Mouse (Mus musculus) liver, embryonic 13.5 days (tissue): ENCODE data around the gene Ralgapb. TPM values are rescaled to one million over a fixed set of nuclear protein-coding genes. Genes with fewer than 3 reads are reported as not detected.

Experiments used
- ATAC-seq: fragments of 200-750 bp; cut with Nextera tagmentation; 2 replicates; pipeline ENCODE4 v1.8.0; 2017; ENCODE audit warnings: low read depth, mild to moderate bottlenecking, moderate number of reproducible peaks, moderate library complexity
- DNase-seq: peaks from one replicate; pipeline ENCODE4 v3.0.0; 2022
- H3K27ac ChIP-seq: fragments of 300-500 bp; sonication (generic); 2 replicates; pipeline ENCODE4 v1.5.1; 2015; ENCODE audit warnings: moderate library complexity, mild to moderate bottlenecking, inconsistent platforms
- H3K27me3 ChIP-seq: fragments of 300-500 bp; sonication (generic); 2 replicates; pipeline ENCODE4 v1.6.1; 2015; ENCODE audit warnings: mild to moderate bottlenecking, inconsistent platforms
- H3K36me3 ChIP-seq: fragments of 300-500 bp; sonication (generic); 2 replicates; pipeline ENCODE4 v1.6.1; 2015; ENCODE audit warnings: mild to moderate bottlenecking, inconsistent platforms
- H3K4me1 ChIP-seq: fragments of 300-500 bp; sonication (generic); replicated peaks from 2 replicates; pipeline ENCODE4 v1.6.1; 2015; ENCODE audit warnings: inconsistent platforms
- H3K4me2 ChIP-seq: fragments of 300-500 bp; sonication (generic); 2 replicates; pipeline ENCODE4 v1.6.1; 2015; ENCODE audit warnings: inconsistent platforms, mild to moderate bottlenecking, moderate library complexity
- H3K4me3 ChIP-seq: fragments of 300-500 bp; sonication (generic); replicated peaks from 2 replicates; pipeline ENCODE4 v1.5.1; 2015; ENCODE audit warnings: mild to moderate bottlenecking, inconsistent platforms
- H3K9ac ChIP-seq: fragments of 300-500 bp; sonication (generic); 2 replicates; pipeline ENCODE4 v1.6.1; 2015; ENCODE audit warnings: mild to moderate bottlenecking, inconsistent platforms
- H3K9me3 ChIP-seq: fragments of 300-500 bp; sonication (generic); replicated peaks from 2 replicates; pipeline ENCODE4 v1.6.1; 2016; ENCODE audit warnings: inconsistent platforms
- WGBS: fragments of 180-500 bp; shearing (Covaris S2); methylation state at CpG from one replicate; pipeline ENCODE4 v1.1.7; 2015; ENCODE audit not compliant: insufficient replicate concordance; 5-methylcytosine and 5-hydroxymethylcytosine counted together
- polyA plus RNA-seq: library from polyadenylated mRNA; unstranded; fragments of >200 nt; fragmentation: Nextera tagmentation; extraction: Ambion mirVana; gene quantifications from 2 replicates; pipeline ENCODE4 v1.2.1, GENCODE M21; 2015

The Ralgapb gene
- polyA plus RNA-seq, 1 experiment from 2014 or later = 6.3 TPM

DNA sequence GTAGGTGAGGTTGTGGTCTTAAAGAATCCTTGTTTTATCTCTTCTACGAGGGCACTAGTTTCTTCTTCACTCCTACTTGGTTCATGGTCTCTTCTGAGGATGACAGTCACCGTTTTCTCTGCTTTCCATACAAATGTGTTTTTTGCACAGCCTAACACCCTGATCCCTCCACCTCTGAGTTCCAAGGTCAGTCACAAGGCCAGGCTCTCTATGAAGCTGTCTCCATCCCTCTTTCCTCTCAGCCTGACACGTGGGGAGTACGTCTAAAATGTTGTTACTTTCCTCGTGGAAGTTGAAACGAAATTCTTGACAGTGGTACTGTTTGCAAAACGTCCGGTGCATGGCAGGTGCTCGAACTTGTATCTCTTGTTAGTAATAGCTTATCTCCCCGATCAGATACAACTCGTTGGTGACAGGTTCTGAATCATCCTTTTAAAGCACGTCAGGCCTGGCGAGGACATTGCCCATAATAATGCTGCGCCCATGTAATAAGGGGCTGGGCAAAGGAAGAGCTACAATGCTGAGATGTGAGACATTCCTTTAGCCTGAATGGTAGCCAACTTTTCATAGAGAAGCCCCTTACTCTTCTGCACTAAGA, 552 bp upstream of the Ralgapb start:
- Histone ChIP-seq H3K36me3 (no peaks in the 10 kb centered on the region), H3K4me1 (peaks cover 43% of the 10 kb centered on the region), H3K4me2 (peak overlapping the region; percentile 70), H3K9me3 (no peaks in the 10 kb centered on the region), H3K9ac (no peak overlapping the region), H3K4me3 (peak overlapping the region; percentile 98), H3K27ac (no peak overlapping the region), H3K27me3 (0 out of 2 replicates have a peak, but pooled peaks cover 5% of the 10 kb centered on the region)
- 30% methylated on average over 14 of the region's 14 CpGs for WGBS
- no peak for ATAC-seq
- no peak for DNase-seq

DNA sequence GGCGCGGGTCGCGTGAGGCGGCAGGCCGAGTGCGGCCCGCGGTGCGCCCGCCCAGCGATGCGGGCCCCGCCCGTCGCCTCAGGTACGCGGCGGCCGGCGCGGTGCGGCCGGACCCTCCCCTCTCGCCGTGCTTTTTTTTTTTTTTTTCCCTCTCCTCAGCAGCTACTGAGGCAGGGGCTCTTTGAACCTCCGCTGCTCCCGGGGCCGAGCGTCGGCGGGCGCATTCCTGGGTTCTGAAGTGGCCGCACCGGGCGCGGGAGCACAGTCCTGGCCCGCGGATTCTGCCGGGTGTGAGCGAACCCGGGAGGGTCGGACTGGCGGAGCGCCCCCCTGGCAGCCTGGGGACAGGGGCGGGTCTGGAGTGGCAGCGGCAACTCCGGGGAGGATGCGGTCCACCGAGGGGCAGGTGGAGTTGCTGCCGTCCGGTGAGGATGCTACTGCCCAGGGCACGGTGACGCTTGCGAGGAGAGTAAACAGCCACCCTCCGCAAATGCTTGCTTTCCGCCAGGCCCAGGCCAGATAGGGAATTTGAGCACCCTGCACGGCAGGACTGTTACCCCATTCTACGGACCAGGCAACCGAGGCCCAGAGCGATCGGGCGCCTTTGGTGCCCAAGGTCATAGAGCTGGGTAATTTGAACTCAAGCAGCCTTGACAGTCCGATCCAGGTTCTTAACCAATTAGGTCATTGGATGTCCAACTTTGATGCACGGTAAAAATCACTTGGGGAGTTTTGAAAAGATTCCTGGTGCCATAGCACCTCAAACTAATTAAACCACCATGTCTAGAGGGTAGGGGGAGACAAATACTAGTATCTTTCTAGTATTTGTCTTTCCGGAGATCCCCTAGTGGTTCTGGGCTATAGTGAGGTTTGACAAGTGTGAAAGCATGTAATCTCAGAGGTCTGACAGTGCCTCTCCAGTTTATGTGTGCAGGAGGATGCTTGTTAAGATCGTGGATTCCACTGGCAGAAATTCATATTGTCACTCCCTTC, 670 bp downstream of the Ralgapb start:
- Histone ChIP-seq H3K27me3 (0 out of 2 replicates have a peak, but pooled peaks cover 5% of the 10 kb centered on the region), H3K4me2 (peak overlapping the region; percentile 94), H3K36me3 (no peaks in the 10 kb centered on the region), H3K9ac (peak overlapping the region; percentile 96), H3K4me1 (peaks cover 53% of the 10 kb centered on the region), H3K4me3 (peak overlapping the region; percentile 98), H3K9me3 (no peaks in the 10 kb centered on the region), H3K27ac (peak overlapping the region; percentile 88)
- ATAC-seq (peak; percentile 78), DNase-seq (peak; percentile 42)
- WGBS = 2% methylated on average over 65 of the region's 67 CpGs

DNA sequence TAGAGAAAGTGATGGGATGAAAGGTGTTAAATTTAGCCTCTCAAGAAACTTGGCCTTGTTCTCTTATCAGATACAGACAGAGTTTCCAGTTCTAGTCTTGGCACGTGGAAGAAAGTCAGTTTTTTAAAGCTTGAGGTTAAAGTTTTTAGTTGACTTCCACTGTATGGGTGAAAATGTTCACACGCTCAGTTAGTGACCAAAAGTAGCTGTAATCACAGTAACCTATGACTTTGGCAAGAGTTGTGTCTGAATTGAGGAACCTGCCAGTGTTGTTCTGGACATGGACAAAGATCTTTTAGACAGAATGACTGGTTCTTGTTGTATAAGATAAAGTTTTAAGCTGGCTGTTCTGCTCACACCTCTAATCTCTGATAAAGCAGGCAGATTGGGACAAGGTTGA, 3.6 kb downstream of the Ralgapb start:
- peak overlapping the region; percentile 23 for H3K4me2 ChIP-seq
- ATAC-seq (no peak), DNase-seq (no peak)
- peak overlapping the region; percentile 37; the same call in 1 of the 2 replicates for H3K27ac ChIP-seq
- 19% methylated on average over 2 of the region's 2 CpGs for WGBS
- no peak overlapping the region for H3K4me3 ChIP-seq
- peak overlapping the region; percentile 29; the same call in 1 of the 2 replicates for H3K9ac ChIP-seq
- no peaks in the 10 kb centered on the region for H3K27me3 ChIP-seq
- H3K36me3 ChIP-seq = no peaks in the 10 kb centered on the region
- H3K9me3 ChIP-seq = no peaks in the 10 kb centered on the region
- peaks cover 61% of the 10 kb centered on the region for H3K4me1 ChIP-seq

DNA sequence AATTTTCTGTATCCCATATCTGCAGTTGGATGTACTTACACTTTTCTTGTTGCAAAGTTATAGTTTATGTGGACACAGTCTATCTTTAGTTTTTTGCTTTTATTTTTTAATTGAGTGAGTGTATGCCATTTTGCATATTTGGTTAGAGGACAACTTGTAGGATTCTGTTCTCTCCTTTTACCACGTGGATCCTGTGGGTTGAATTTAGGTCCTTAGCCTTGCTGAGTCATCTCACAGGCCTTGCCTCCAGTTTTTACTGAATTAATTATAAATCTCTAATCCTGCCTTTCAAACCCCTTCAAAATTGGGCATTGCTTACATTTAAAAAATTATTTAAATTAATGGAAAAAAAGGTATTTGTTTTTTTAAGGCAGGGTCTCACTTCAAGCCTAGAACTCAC, 6.2 kb downstream of the Ralgapb start:
- no peaks in the 10 kb centered on the region for H3K36me3 ChIP-seq
- DNase-seq (no peak), ATAC-seq (no peak)

DNA sequence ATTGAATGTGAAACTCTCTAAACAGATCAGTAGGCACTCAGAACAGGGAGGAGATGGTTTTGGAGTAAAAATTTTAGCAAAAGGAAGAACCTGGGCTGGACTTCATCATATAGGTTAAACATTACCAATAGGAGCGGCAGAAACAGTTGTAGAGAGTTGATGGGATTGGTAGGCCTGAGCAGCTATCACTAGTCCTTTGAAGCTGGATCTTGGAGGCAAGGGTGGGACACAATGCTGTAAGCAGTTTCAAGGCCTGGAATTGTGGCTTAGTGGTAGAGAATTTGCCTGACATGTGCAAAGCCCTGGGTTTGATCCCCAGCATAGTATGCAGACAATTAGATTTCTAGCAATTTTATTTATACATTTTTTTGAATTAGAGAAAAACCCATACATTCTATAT, 9.0 kb downstream of the Ralgapb start:
- peaks cover 13% of the 10 kb centered on the region for H3K36me3 ChIP-seq

More for the DNA sequence above, 6.2 kb downstream of the Ralgapb start:
- 25% methylated on average over 1 of the region's 1 CpGs for WGBS
- Histone ChIP-seq H3K9me3 (no peaks in the 10 kb centered on the region), H3K4me1 (peaks cover 51% of the 10 kb centered on the region), H3K27me3 (no peaks in the 10 kb centered on the region), H3K4me3 (no peak overlapping the region), H3K9ac (no peak overlapping the region), H3K27ac (no peak overlapping the region), H3K4me2 (no peak overlapping the region)

DNA sequence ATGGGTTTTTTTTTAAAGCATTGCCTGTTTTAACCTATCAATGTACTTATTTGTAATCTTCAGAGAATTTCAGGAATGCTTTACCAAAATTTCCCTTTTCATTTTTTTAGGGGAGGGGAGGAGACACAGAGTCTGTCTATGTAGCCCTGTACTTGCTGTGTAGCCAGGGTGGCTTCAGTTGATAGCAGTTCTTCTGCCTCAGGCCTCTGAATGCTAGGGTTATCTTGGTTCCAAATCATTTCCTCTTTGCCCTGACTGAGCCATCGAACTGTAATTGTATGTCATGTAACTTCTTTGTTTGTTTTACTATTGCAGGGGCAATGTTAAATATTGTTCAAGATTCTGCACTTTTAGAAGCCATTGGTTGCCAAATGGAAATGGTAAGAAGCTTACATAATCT, 36.2 kb downstream of the Ralgapb start:
- ATAC-seq (no peak), DNase-seq (no peak)
- H3K36me3 ChIP-seq = peaks cover 45% of the 10 kb centered on the region

More for the DNA sequence above, 9.0 kb downstream of the Ralgapb start:
- DNase-seq (no peak), ATAC-seq (no peak)
- Histone ChIP-seq H3K9ac (no peak overlapping the region), H3K9me3 (no peaks in the 10 kb centered on the region), H3K4me3 (no peak overlapping the region), H3K27me3 (no peaks in the 10 kb centered on the region), H3K4me1 (peaks cover 26% of the 10 kb centered on the region), H3K27ac (no peak overlapping the region), H3K4me2 (no peak overlapping the region)
- WGBS = 72% methylated on average over 1 of the region's 1 CpGs

DNA sequence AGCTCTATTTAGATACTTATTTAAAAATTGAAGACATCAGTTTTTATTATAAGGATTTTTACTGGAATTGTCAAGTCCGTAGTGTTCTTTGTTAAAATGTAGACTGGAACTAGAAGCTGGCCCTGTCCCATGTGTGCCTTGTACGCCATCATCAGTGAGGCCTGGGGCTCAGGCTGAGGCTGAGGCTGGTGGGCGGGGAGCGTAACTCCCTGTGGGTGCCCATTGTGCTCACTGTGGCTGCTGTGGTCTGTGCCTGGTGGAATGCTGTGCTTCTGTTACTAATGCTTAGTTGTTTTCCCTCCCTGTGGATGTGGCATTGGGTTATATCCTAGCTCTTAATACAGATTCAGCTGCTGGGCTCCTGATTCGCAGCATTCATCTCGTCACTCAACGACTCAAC, 40.2 kb downstream of the Ralgapb start:
- Histone ChIP-seq H3K4me3 (no peak overlapping the region), H3K9ac (no peak overlapping the region), H3K27ac (no peak overlapping the region), H3K9me3 (no peaks in the 10 kb centered on the region), H3K27me3 (no peaks in the 10 kb centered on the region), H3K36me3 (peaks cover 40% of the 10 kb centered on the region), H3K4me1 (peaks cover 8% of the 10 kb centered on the region; the same call in 1 of the 2 replicates), H3K4me2 (no peak overlapping the region)
- no peak for ATAC-seq
- no peak for DNase-seq
- WGBS = 92% methylated on average over 7 of the region's 7 CpGs

More for the DNA sequence above, 36.2 kb downstream of the Ralgapb start:
- Histone ChIP-seq H3K9ac (no peak overlapping the region), H3K9me3 (no peaks in the 10 kb centered on the region), H3K4me3 (no peak overlapping the region), H3K4me1 (peaks cover 8% of the 10 kb centered on the region; the same call in 1 of the 2 replicates), H3K4me2 (no peak overlapping the region), H3K27me3 (no peaks in the 10 kb centered on the region), H3K27ac (no peak overlapping the region)
- WGBS = 26% methylated on average over 1 of the region's 1 CpGs

DNA sequence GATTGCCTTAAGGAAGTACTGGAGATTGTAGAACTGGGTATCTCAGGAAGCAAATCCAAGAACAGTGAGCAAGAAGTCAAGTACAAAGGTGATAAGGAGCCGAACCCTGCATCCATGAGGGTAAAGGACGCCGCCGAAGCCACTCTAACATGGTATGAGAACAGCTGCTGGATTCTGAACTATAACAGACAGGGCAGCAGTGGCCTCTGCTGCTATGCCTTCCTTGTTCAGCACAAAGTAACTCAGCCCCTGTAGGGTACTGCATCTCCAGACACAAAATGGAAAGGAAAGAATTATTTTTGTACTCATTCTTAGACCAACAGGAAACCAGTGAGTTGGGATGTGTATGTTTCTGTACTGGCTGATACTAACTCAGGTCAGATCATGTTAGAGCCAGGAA, 46.8 kb downstream of the Ralgapb start:
- Histone ChIP-seq H3K9ac (no peak overlapping the region), H3K4me3 (no peak overlapping the region), H3K36me3 (peaks cover 46% of the 10 kb centered on the region), H3K27ac (no peak overlapping the region), H3K4me2 (no peak overlapping the region), H3K27me3 (no peaks in the 10 kb centered on the region), H3K9me3 (no peaks in the 10 kb centered on the region), H3K4me1 (no peaks in the 10 kb centered on the region)
- ATAC-seq = no peak
- 88% methylated on average over 4 of the region's 4 CpGs for WGBS
- no peak for DNase-seq

DNA sequence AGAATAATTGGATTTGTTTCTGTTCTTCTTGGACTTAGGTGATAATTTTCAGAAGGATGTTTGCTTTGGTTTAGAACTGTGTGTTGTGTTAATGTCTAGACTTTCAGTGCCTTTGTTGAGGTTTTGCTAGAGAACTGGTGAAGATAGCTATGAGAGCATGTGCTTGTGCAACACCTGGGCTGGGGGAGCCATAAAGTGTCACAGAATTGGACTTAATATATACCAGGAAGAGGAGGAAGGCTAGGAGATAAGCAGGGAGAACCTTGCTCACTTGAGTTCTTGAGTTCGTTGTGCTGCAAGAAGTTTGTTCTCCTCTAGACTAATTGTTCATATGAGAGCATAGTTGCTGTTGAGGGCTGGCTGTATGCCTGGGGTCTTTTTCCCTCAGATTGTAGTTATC, 48.0 kb downstream of the Ralgapb start:
- no peak overlapping the region for H3K4me3 ChIP-seq
- DNase-seq = no peak
- no peak for ATAC-seq
- H3K4me2 ChIP-seq = no peak overlapping the region
- no peak overlapping the region for H3K27ac ChIP-seq
- H3K9ac ChIP-seq = no peak overlapping the region
- H3K27me3 ChIP-seq = no peaks in the 10 kb centered on the region
- no peaks in the 10 kb centered on the region for H3K9me3 ChIP-seq
- 79% methylated on average over 1 of the region's 1 CpGs for WGBS
- no peaks in the 10 kb centered on the region for H3K4me1 ChIP-seq
- peaks cover 54% of the 10 kb centered on the region for H3K36me3 ChIP-seq

DNA sequence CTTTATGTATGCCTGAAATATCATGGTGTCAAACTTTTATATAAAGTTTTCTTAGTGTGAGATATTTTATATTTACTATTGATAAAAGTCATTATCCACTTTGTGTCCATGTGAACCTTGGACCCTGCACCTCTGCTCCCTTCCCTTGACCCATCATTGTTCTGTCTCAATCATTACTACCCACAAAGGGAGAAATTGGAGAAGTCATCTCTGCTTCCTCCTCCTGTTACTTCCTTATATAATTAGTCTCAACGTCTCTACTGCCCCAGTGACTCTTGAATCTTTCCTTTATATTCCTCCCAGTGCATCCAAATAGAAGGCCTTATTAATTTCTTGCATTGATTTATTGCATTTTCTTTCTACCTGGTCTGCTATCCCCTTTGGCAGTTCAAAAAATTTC, 52.8 kb downstream of the Ralgapb start:
- H3K4me2 ChIP-seq = no peak overlapping the region

DNA sequence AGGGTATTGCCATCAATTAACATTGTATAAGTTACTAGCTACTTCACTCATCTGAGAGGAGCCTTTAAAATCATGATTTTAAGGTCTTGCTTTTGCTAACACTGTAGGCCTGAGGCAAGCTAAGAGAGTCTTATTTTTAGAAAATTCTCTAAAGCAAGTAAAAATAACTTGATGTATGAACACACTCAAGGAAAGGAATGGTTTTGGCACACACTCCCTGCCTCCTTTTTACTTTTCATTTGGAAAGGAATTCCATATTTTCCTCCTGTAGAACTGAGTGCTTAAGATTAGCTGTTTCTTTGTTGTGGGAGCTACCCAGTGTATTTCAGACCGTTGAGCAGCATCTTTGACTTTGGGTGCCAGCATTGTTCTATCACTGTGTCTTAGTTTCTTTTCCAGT, 64.5 kb downstream of the Ralgapb start:
- peaks cover 44% of the 10 kb centered on the region for H3K36me3 ChIP-seq
- H3K4me2 ChIP-seq = no peak overlapping the region
- DNase-seq = no peak
- H3K4me1 ChIP-seq = no peaks in the 10 kb centered on the region
- WGBS = 89% methylated on average over 1 of the region's 1 CpGs
- no peaks in the 10 kb centered on the region for H3K27me3 ChIP-seq
- H3K9me3 ChIP-seq = no peaks in the 10 kb centered on the region
- H3K27ac ChIP-seq = no peak overlapping the region
- ATAC-seq = no peak
- H3K4me3 ChIP-seq = no peak overlapping the region
- no peak overlapping the region for H3K9ac ChIP-seq

More for the DNA sequence above, 52.8 kb downstream of the Ralgapb start:
- no peaks in the 10 kb centered on the region for H3K27me3 ChIP-seq
- DNase-seq (no peak), ATAC-seq (no peak)
- no peak overlapping the region for H3K9ac ChIP-seq
- no peaks in the 10 kb centered on the region for H3K9me3 ChIP-seq
- H3K36me3 ChIP-seq = peaks cover 77% of the 10 kb centered on the region
- no peak overlapping the region for H3K4me3 ChIP-seq
- H3K4me1 ChIP-seq = no peaks in the 10 kb centered on the region
- WGBS = 37% methylated on average over 1 of the region's 1 CpGs
- H3K27ac ChIP-seq = no peak overlapping the region
